Mouse (Mus musculus): ENCODE measurements around the gene Flcn. TPM values are rescaled to one million over a fixed set of nuclear protein-coding genes. Genes with fewer than 3 reads are reported as not detected.

The Flcn gene
- total RNA-seq (2012; rRNA removed) = 24.6 and 30.7 TPM in 2 replicates

- peak within 1 kb of the TSS; percentile 98 for H3K9ac ChIP-seq (ENCODE audit: insufficient read depth, low read depth, low read length, poor library complexity, severe bottlenecking)
- peak within 1 kb of the TSS; percentile 64 to 82 for H3K4me3 ChIP-seq (ENCODE audit: insufficient read depth in 1 of 2, low read depth in 1 of 2, low read length in 2 of 2, poor library complexity in 1 of 2, severe bottlenecking in 1 of 2)
- H3K27ac ChIP-seq (ENCODE audit: insufficient read depth, low read depth, low read length, poor library complexity, severe bottlenecking) = peak within 1 kb of the TSS; percentile 92
- H3K4me1 ChIP-seq (ENCODE audit: control insufficient read depth in 2 of 2, insufficient read depth in 2 of 2, low read length in 2 of 2, poor library complexity in 1 of 2) = peaks cover 8 to 26% of the 10 kb centered on the region in 2 experiments; a peak in 3 of 4 replicates
- in situ Hi-C loops (cut with MboI; ENCODE audit: low sequenced_read_pairs in 2 of 2, unreplicated experiment in 2 of 2) = no loop called here
- H3K9me3 ChIP-seq (ENCODE audit: control insufficient read depth, insufficient read depth, low read depth, low read length) = no peaks in the 10 kb centered on the region
- H3K36me3 ChIP-seq (ENCODE audit: control insufficient read depth, insufficient read depth, low read length, poor library complexity, severe bottlenecking) = peaks cover 23% of the 10 kb centered on the region; the same call in 1 of the 2 replicates
- TF ChIP-seq MAFK (IDR thresholded peaks at IDR 0.05; ENCODE audit: insufficient read depth, low read depth, low read length) = no peak
- peak; percentile 69; the same call in 1 of the 2 replicates for TF ChIP-seq HCFC1 (IDR thresholded peaks at IDR 0.05; ENCODE audit: borderline replicate concordance, insufficient read depth, low read length)
- no peak for TF ChIP-seq CHD2 (IDR thresholded peaks at IDR 0.05; ENCODE audit: low read depth, low read length)
- TF ChIP-seq ZNF384 (IDR thresholded peaks at IDR 0.05; ENCODE audit: low read depth, low read length) = no peak
- DNase-seq (ENCODE audit: low read depth, low spot score) = peak; percentile 80
These were observed at the start of gene Flcn for GRCm38 (mm10) chr11:59809670-59810474. Gene Flcn, minus strand, starts transcription at chr11:59810016.

GRCm38 (mm10) chr11:59852865-59853264 is 43.0 kb upstream of the Flcn start:
- Histone ChIP-seq H3K9me3 (ENCODE audit: control insufficient read depth, insufficient read depth, low read depth, low read length) (no peaks in the 10 kb centered on the region), H3K27ac (ENCODE audit: insufficient read depth, low read depth, low read length, poor library complexity, severe bottlenecking) (no peak overlapping the region), H3K4me1 (ENCODE audit: control insufficient read depth in 2 of 2, insufficient read depth in 2 of 2, low read length in 2 of 2, poor library complexity in 1 of 2) (no peaks in the 10 kb centered on the region), H3K36me3 (ENCODE audit: control insufficient read depth, insufficient read depth, low read length, poor library complexity, severe bottlenecking) (no peaks in the 10 kb centered on the region; the same call in 1 of the 2 replicates), H3K4me3 (ENCODE audit: insufficient read depth in 1 of 2, low read depth in 1 of 2, low read length in 2 of 2, poor library complexity in 1 of 2, severe bottlenecking in 1 of 2) (no peak overlapping the region), H3K9ac (ENCODE audit: insufficient read depth, low read depth, low read length, poor library complexity, severe bottlenecking) (no peak overlapping the region)
- DNase-seq (ENCODE audit: low read depth, low spot score) = no peak
- in situ Hi-C loops (cut with MboI; ENCODE audit: low sequenced_read_pairs in 2 of 2, unreplicated experiment in 2 of 2) = no loop called here
- TF ChIP-seq ZNF384 (IDR thresholded peaks at IDR 0.05; ENCODE audit: low read depth, low read length) (no peak), ZC3H11A (IDR thresholded peaks at IDR 0.05; ENCODE audit: borderline replicate concordance, low read depth, low read length) (no peak), HCFC1 (IDR thresholded peaks at IDR 0.05; ENCODE audit: borderline replicate concordance, insufficient read depth, low read length) (no peak), CHD2 (IDR thresholded peaks at IDR 0.05; ENCODE audit: low read depth, low read length) (no peak), MAFK (IDR thresholded peaks at IDR 0.05; ENCODE audit: insufficient read depth, low read depth, low read length) (no peak)

GRCm38 (mm10) chr11:59847891-59848884 is 38.4 kb upstream of the Flcn start:
- no peak for DNase-seq (ENCODE audit: low read depth, low spot score)
- no peak for TF ChIP-seq CHD2 (IDR thresholded peaks at IDR 0.05; ENCODE audit: low read depth, low read length)
- TF ChIP-seq ZNF384 (IDR thresholded peaks at IDR 0.05; ENCODE audit: low read depth, low read length) = no peak
- no peak for TF ChIP-seq HCFC1 (IDR thresholded peaks at IDR 0.05; ENCODE audit: borderline replicate concordance, insufficient read depth, low read length)
- TF ChIP-seq MAFK (IDR thresholded peaks at IDR 0.05; ENCODE audit: insufficient read depth, low read depth, low read length) = no peak
- TF ChIP-seq ZC3H11A (IDR thresholded peaks at IDR 0.05; ENCODE audit: borderline replicate concordance, low read depth, low read length) = no peak
- Histone ChIP-seq H3K27ac (ENCODE audit: insufficient read depth, low read depth, low read length, poor library complexity, severe bottlenecking) (no peak overlapping the region), H3K4me1 (ENCODE audit: control insufficient read depth in 2 of 2, insufficient read depth in 2 of 2, low read length in 2 of 2, poor library complexity in 1 of 2) (no peaks in the 10 kb centered on the region; a peak in 1 of 4 replicates), H3K36me3 (ENCODE audit: control insufficient read depth, insufficient read depth, low read length, poor library complexity, severe bottlenecking) (no peaks in the 10 kb centered on the region), H3K9ac (ENCODE audit: insufficient read depth, low read depth, low read length, poor library complexity, severe bottlenecking) (peak overlapping the region; percentile 32), H3K9me3 (ENCODE audit: control insufficient read depth, insufficient read depth, low read depth, low read length) (no peaks in the 10 kb centered on the region), H3K4me3 (ENCODE audit: insufficient read depth in 1 of 2, low read depth in 1 of 2, low read length in 2 of 2, poor library complexity in 1 of 2, severe bottlenecking in 1 of 2) (peak overlapping the region; percentile 75 to 76)
- in situ Hi-C loops (cut with MboI; ENCODE audit: low sequenced_read_pairs in 2 of 2, unreplicated experiment in 2 of 2) = no loop called here

- Histone ChIP-seq H3K4me1 (ENCODE audit: control insufficient read depth in 2 of 2, insufficient read depth in 2 of 2, low read length in 2 of 2, poor library complexity in 1 of 2) (no peaks in the 10 kb centered on the region; a peak in 1 of 4 replicates), H3K36me3 (ENCODE audit: control insufficient read depth, insufficient read depth, low read length, poor library complexity, severe bottlenecking) (no peaks in the 10 kb centered on the region), H3K4me3 (ENCODE audit: insufficient read depth in 1 of 2, low read depth in 1 of 2, low read length in 2 of 2, poor library complexity in 1 of 2, severe bottlenecking in 1 of 2) (peak overlapping the region in 1 of 2 experiments; percentile 75; a peak in 2 of 4 replicates), H3K9ac (ENCODE audit: insufficient read depth, low read depth, low read length, poor library complexity, severe bottlenecking) (no peak overlapping the region), H3K27ac (ENCODE audit: insufficient read depth, low read depth, low read length, poor library complexity, severe bottlenecking) (no peak overlapping the region), H3K9me3 (ENCODE audit: control insufficient read depth, insufficient read depth, low read depth, low read length) (no peaks in the 10 kb centered on the region)
- no peak for TF ChIP-seq CHD2 (IDR thresholded peaks at IDR 0.05; ENCODE audit: low read depth, low read length)
- no peak for TF ChIP-seq ZC3H11A (IDR thresholded peaks at IDR 0.05; ENCODE audit: borderline replicate concordance, low read depth, low read length)
- TF ChIP-seq ZNF384 (IDR thresholded peaks at IDR 0.05; ENCODE audit: low read depth, low read length) = no peak
- TF ChIP-seq MAFK (IDR thresholded peaks at IDR 0.05; ENCODE audit: insufficient read depth, low read depth, low read length) = no peak
- TF ChIP-seq HCFC1 (IDR thresholded peaks at IDR 0.05; ENCODE audit: borderline replicate concordance, insufficient read depth, low read length) = no peak
- in situ Hi-C loops (cut with MboI; ENCODE audit: low sequenced_read_pairs in 2 of 2, unreplicated experiment in 2 of 2) = no loop called here
- DNase-seq (ENCODE audit: low read depth, low spot score) = peak; percentile 81
These were observed 37.3 kb upstream of the Flcn start for GRCm38 (mm10) chr11:59847131-59847530.

Measured in ES-E14 (cell line).